Mouse (Mus musculus) gastrocnemius, postnatal 36 days (tissue): ENCODE measurements around the gene Cux2. TPM values are rescaled to one million over a fixed set of nuclear protein-coding genes. Genes with fewer than 3 reads are reported as not detected.

Experiments used
- DNase-seq, 2 experiments: peaks; one replicate each; pipeline ENCODE4 v3.0.0; 2022
- intact Hi-C: fragments of 180-260 bp; cut with DNase I; formaldehyde crosslinking; loops from one replicate; pipeline ENCODE4 v1.15.1; 2025
- total RNA-seq, 2 experiments: library from RNA; stranded (reverse); gene quantifications; 2 replicates each; pipeline ENCODE4 v1.2.3; 2021

The Cux2 gene
- total RNA-seq, 2 experiments from 2014 or later: 1.9 to 2.3 TPM

DNA sequence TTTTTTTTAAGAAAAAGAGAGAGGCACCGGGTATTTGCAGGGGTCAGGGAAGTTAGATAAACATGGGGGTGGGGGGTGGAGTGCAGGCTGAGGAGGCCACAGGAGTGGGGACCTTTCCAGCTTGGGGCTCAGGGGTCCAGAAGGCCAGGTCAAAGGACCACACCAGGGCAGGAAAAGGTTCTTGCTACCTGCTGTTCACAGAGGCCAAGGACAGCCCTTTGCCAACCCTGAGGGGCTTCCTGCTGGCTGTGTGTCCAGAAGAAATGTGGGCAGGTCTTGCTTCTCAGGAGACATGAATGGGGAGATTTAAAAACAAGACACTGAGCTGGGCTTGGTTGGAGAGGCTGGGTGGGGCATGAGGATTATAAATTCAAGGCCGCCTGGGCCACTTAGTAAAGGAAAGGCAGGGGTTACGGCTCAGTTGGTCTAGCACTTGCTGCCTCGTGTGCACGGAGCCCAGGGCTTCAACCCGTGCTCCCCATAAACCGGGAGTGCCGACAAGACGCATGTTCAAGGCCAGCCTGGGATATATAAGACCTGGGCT is 160.0 kb downstream of the Cux2 start:
- intact Hi-C loops: loop anchor here (5.0 to 10.0 kb wide), 3 partner anchors 167 to 315 kb away; partner anchors contain the start of gene Hvcn1
- DNase-seq: no peak

DNA sequence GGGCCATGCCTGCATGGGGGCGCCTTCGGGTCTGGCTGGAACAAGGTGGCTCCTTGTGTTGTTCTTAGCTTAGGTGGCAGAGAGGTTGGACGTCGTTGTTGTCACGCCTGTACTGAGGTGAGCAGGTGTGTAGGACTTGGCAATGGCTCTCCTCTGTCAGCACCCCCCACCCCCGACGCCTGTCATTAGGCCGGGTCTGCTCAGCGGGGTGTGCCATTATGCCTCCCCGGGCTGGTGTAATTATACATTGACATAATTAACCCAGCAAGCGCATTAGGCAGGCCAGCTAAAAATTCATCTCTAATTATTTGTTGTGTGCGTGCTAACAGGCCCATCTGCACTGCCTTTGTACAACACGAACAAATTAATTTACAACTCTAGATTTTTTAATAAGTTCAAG is 160.5 kb downstream of the Cux2 start:
- no peak for DNase-seq
- intact Hi-C loops: loop anchor here (10.0 kb wide), 1 partner anchor 315 kb away; the partner anchor contains the start of gene Hvcn1

DNA sequence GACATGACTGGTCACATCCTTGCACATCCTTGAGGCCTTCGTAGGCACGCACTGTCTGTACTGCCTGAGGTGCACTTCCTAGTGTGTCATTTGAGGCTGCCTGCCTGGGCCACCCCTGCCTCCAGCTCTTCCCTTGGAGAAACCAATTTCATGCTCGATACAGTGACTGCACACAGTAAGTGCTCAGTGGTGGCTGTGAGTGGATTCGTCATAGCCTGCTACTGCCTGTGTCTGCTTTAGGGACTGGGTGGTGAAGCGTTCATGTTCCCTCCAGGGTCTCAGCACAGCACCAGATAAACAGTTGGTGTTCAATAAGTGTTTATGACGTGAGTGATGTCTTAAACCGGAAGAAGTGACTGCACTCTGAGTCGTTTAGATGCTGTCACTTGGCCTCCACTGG is 166.5 kb downstream of the Cux2 start:
- DNase-seq: no peak
- intact Hi-C loops: loop anchor here (10.0 kb wide), 1 partner anchor 321 kb away; the partner anchor contains the start of gene Hvcn1

DNA sequence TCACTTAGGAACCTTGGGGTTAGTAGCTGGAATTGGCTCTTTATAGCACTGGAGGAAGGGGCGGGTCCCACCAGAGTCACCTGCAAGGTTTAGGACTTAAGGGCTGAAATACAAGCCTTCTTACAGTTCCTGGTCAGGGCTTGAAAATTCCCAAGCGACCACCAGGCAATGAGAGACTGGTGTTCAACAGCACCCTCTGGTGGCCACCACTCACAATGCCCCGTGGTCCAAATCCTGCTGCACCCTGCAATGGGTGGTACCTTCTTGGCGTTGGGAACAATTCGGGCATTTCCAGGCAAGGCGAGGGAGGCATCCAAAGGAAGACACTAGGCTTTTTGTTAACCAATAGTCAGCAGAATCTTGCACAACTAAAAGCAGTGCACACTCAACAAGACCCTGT is 170.7 kb downstream of the Cux2 start:
- no peak for DNase-seq
- intact Hi-C loops: loop anchor here (5.0 kb wide), 1 partner anchor 58 kb away; no protein-coding TSS in a partner anchor

DNA sequence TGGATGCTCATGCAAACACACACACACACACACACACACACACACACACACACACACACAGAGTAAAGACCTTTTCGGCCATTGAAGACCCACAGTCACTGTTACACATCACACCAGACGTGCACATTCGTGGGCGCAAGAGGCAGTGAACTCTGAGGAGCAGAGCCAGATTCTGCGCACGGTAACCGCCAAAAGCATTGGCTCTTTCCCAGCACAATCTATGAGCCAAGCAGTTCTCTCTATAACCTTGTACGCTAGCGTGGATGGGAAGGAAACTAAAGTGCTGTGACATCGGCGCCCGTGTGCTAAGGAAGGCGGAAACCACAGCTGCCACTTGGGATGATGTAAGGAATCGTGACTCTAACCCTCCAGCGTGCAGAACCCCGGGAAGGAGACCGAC is 171.2 kb downstream of the Cux2 start:
- DNase-seq: no peak
- intact Hi-C loops: loop anchor here (5.0 kb wide), 1 partner anchor 59 kb away; no protein-coding TSS in a partner anchor

DNA sequence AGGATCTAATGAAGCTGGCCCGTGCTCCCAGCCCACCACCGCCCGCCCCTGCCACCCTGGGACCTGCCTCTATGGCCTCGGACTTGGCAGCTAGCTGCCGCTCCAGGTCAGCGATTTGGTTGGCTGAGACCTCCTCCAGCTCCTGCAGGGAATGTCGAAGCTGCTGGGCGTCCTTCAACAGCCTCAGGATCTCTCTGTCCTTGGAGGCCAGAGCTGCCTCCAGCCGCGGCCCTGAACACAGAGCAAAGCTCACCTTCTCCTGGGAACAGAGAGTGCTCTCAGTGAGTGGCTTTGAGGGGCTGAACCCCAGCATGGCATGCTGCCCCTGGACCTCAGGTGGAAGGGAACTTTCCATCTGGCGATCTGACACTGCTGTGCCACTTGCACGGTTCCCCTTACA is 173.0 kb downstream of the Cux2 start:
- no peak for DNase-seq
- intact Hi-C loops: loop anchor here (5.0 kb wide), 1 partner anchor 60 kb away; no protein-coding TSS in a partner anchor

DNA sequence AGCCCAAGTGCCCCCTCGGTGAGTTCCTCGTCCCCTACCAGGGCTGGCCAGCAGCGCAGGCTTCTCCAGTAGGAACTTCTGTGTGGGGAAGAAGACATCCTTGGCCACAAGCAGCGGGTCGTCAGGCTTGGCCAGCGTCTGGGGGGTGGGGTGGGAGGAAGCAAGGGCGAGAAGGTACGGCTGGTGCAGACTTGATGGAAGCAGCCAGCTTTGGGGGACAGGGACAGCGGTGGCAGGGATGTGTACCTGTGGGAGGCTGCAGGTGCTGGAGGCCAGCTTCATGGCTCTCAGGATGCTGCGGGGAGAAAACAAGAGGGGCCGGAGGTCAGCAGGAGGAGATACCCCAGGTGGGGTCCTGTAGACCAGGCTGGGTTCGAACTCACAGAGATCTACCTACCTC is 174.9 kb downstream of the Cux2 start:
- intact Hi-C loops: loop anchor here (5.0 kb wide), 1 partner anchor 62 kb away; no protein-coding TSS in a partner anchor
- no peak for DNase-seq

DNA sequence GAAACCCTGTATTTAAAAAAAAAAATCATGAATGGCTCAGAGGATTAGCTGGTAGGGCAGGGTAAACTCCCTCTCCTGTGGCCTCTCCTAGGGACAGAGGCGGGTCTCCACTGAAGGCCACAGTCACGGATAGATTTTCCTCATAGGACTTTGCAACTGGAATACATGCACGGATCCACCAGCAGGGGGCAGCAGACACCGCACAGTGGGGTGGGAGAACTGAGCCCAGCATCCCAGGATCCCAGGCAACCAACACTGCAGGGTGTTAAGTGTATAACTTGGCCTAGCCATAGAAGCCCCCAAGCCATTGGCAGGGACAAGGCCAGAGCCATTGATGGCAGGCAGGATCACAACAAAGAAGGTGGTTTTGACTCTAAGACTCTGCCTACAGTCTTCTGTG is 177.7 kb downstream of the Cux2 start:
- intact Hi-C loops: loop anchor here (2.0 to 5.0 kb wide), 3 partner anchors 120 to 219 kb away; no protein-coding TSS in a partner anchor
- DNase-seq: peak; percentile 74 to 80

DNA sequence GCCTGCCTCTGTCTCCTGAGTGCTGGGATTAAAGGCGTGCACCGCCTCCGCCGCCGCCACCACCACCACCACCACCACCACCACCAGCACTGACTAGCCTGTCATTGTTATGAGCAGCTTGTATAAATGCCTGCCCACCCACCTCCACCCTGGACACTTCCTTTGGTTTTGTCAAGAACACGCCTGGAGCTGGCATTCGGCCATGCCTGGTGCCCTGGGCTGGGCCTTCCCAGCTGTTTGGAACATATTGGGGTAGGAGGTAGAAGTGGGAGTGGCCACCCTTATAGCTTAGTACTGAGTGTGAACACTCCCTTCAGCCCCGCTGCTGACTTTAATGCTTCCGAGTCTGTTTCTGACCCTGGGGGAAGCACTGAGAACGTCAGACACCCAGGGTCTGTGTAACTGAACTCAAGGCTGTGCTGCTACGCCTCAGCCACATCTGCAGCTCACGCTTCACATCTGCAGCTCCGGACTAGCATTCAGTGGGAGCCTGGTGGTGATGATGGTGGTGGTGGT is 178.3 kb downstream of the Cux2 start:
- DNase-seq: peak in 1 of 2 experiments; percentile 34
- intact Hi-C loops: loop anchor here (2.0 to 5.0 kb wide), 3 partner anchors 121 to 219 kb away; no protein-coding TSS in a partner anchor

DNA sequence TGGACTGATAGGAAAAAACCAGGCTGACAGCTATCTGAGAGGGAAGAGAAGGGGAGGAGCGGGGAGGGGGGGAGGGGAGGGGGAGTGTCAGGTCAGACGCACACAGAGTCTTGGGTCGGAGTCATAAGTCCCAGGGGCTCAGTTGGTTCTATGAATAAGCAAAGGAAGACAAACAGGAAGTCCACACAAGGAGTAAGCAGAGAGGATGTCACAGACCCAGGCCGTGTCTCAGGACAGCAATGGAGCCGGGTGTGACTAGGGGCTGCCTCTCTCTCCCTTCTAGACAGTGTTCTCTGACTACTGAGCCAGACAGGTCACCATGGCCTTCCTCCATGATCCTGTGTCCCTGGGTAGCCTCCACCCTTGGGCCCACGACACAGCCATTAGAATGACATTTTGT is 179.1 kb downstream of the Cux2 start:
- DNase-seq: no peak
- intact Hi-C loops: loop anchor here (5.0 kb wide), 2 partner anchors 121 to 186 kb away; no protein-coding TSS in a partner anchor

DNA sequence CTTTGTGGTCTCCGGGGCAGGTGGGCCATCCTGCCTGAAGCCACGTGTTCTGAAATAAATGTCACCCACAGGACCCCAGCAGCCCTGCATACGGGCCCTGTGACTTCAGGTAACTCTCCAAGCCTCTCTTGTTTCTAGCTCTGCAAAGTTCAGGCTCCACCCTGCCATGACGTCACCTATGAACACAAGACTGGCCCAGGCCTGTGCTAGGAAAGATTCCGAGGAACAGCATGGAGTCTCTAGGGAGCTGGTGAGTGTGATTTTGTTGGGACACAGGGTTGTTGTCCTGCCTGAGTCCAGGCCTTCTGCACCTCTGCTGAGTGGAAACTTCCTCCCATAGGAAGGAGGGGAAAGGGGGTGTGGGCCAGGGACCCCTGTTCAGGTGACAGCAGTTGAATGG is 181.9 kb downstream of the Cux2 start:
- DNase-seq: no peak
- intact Hi-C loops: no loop called here

DNA sequence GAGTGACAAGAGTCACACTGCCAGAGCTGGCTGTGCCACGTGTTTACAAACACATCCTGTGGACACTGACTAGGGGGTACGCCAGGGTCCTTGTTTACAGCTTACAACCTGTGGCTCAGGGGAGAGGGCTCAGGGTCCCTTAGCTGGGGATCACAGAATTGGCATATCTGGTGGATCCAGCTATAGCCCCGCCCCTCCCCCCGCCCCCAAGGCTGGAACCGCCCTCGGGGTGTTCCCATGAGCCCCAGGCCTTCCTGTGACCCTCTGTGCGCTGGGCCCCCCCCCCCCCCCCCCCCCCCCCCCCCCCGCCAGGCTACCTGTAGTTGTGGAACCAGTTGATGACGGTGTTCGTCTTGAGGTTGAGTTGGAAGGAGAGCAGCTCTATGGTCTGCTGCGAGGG is 185.6 kb downstream of the Cux2 start:
- intact Hi-C loops: no loop called here
- no peak for DNase-seq

DNA sequence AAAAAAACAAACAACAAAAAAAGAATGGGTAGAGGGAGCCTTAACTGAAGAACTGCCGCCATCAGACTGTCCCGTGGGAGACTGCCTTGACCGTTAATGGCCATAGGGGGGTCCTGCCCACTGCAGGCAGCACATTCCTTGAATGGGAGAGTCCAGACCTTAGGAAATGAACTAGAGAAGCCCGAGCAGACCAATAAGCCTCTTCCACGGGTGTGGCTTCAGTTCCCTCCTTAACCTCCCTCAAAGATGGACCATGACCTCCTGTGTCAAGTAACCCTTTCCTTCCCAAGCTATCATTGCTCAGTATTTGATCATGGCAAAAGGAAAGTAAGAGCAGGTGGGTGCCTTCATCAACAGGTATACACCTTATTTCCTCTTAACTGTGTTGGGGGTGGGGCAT is 187.9 kb downstream of the Cux2 start:
- DNase-seq: no peak

DNA sequence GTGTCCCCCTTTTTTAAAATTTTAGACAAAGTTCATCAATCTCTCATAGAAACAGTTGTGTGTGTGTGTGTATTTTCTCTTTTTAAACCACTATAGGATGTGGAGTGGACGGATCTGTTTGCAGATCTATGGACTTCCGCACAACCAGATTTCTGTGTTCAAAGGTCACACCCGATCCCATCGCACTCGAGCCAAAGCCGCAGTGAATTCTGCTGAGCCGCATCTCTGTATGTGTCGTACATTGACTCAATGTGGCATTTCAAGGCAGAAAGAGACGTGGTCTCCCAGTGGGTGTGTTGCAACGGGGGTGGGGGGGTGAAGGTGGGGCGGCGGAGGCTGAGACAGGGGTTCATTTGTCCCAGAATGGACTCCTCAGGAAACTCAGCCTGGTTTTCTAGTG is 191.5 kb downstream of the Cux2 start:
- DNase-seq: no peak
- intact Hi-C loops: no loop called here

More for the DNA sequence above, 187.9 kb downstream of the Cux2 start:
- intact Hi-C loops: no loop called here

DNA sequence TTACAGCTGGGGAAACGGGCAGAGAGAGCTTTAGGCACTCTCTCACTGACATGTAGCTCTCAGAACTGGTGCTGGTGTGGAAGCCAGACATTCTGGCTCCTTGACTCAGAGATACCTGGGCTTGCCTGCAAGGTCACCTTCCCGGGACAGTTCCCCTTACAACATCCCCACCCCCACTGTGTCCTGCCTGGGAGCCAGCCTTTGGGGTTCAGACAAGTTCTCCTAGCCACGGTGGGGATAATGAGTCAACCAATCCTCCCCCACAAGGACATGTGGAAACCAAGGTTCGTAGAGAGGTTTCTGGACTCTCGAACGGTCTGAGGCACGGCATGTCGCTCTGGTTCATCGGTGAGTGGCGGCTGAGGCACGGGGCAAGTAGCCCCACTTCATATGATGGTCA is 193.2 kb downstream of the Cux2 start:
- intact Hi-C loops: no loop called here
- no peak for DNase-seq

DNA sequence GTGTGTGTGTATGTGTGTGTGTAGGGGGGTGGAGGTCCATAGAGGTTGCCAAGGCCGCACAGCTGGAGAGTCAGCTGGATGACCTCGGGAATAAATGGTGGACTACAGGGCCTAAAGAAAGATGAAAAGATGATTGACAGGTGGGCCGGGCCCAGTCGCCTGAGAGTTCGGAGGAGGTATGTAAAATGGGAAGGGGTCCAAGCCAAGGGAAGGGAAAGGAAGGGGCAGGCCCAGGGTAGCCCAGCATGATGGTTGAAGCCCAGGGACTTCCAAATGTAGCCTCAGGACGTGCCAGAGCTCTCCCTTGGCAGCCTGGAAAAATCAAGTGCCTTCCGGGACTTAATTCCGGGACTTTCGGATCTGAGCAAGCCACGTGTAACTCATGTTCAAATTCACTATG is 195.1 kb downstream of the Cux2 start:
- intact Hi-C loops: no loop called here
- DNase-seq: no peak

DNA sequence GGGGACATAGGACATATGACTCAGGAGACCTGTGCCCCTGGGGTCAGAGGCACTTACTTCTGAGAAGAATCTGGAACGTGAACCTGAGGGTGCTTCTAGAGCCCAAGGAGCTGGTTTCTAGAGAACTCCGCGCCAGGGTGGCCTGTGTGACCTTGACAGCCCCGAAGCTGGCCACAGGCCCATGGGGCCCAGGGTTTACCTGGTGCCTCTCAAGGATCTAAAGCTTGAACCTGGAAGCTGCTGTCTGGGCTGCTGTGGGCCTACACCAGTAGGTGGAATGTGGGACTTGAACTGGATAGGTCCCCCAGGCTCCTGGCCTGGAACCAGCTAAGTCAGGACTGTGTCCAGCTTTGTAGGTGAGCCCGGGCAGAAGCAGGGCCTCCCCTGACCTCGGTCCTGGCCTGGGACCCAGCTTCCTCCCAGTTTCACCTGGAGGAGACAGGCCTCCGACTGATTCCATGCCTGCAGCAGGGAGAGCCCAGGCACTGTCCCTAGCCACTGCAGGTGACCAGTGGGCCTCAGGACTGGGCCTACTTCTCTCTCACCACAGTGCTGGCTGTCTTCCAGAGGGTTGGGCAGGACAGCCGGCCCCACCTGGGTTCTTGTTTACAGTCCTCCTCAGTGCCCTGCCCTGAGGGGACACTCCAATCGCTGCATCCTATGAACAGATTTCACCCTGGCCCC is 196.4 kb downstream of the Cux2 start:
- DNase-seq: no peak
- intact Hi-C loops: no loop called here

DNA sequence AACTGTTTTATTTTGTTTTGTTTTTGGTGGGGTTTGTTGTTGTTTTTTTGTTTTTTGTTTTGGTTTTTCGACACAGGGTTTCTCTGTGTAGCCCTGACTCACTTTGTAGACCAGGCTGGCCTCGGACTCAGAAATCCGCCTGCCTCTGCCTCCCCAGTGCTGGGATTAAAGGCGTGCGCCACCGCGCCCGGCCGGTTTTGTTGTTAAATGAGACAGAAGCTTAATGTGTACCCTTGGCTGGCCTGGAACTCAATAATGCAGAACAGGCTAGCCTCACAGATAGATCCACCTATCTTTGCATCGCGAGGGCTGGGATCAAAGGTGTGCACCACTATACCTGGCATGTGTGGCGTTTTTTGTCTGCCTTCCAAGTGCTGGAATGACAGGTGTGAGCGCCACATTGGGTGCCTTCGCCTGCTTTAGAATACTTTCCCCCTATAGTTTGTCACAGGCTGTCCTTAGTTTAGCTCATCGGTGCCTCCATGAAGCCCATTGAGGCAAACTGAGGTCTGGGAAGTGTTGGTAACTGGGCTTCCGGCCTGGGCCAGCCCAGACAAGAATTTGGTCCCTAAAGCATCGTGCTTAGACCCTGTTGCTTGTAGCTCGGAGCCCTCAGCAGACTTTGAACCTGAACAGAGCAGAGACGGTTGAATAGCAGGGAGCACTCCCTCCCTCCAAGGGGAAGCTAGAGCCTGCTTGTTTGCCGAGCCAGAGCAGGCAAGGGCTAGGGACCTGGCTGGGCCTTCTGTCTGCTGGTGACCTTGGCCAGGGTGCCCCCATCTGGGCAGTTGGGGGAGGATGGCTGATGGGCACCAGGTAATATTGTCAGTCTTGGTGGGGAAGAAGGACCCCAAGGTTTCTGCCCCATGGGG is 200.2 kb downstream of the Cux2 start:
- no peak for DNase-seq
- intact Hi-C loops: loop anchor here (10.0 kb wide), 1 partner anchor 55 kb away; no protein-coding TSS in a partner anchor

DNA sequence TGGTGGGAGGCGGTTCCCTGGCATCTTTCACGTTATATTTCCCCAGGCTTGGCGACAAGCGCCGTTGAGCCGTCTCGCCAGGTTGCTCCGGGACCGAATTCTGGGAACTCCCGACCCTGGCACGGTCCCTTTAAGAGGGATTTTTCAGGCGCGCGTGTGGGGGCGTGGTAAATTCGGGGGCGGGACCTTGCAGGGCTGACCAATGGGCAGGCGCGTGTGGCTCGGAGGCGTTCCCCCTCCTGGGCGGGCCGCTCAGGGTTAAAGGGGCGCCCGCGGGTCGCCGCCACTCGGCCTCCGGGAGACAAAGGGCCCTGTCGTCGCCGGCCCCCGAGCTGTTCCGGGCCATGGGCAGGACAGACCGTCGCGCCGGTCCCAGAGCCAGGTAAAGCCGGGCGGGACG is 201.2 kb downstream of the Cux2 start, which contains the start of gene Pheta1:
Gene Pheta1 (plus strand): TSS at position 242 of the 400 bp plus-strand sequence.
- DNase-seq: peak; percentile 92 to 94
- intact Hi-C loops: loop anchor here (10.0 kb wide), 1 partner anchor 54 kb away; no protein-coding TSS in a partner anchor

DNA sequence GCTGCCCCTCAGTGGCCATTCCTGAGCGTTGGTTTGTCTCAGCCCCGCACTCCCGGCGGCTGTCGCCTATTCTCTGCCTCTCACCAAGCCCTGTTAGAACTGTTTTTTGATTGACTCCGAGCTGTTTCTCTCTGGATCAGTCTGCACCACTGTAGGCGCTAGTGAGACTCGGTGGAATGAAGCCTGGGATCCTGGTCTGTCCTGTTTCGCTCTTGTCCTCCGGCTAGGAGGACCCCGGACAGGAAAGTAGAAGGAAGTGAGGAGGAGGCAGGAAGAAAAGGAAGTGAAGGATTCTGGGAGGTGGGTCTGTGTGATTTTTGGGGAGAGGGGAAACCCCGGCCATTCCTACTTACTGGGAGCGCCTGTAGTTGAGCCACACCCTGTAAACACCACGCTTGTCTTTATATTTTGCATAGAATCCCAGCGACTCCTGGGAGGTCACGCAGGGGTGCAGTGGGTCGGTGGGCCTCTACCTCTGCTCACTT is 201.8 kb downstream of the Cux2 start:
- intact Hi-C loops: loop anchor here (10.0 kb wide), 1 partner anchor 53 kb away; no protein-coding TSS in a partner anchor
- DNase-seq: no peak
